Mouse (Mus musculus): ENCODE data around the gene Gm10972.

- no peak for TF ChIP-seq CTCF (IDR thresholded peaks at IDR 0.05; ENCODE audit: control insufficient read depth, insufficient read depth, low read length)
- no peak for TF ChIP-seq POLR2A (IDR thresholded peaks at IDR 0.05; ENCODE audit: borderline replicate concordance, control insufficient read depth, low read depth, low read length)
Measured at GRCm38 (mm10) chr3:94595871-94596287, 47.0 kb upstream of the Gm10972 start.
